Mouse (Mus musculus): ENCODE results near the gene Irak3. TPM values are rescaled to one million over a fixed set of nuclear protein-coding genes. Genes with fewer than 3 reads are reported as not detected.
A peak's percentile ranks its signal among the peaks of the same experiment; 100 is the strongest.

The Irak3 gene
- polyA plus RNA-seq (2015; fragmentation: Nextera tagmentation; extraction: Ambion mirVana): 0.11 and 0.13 TPM in 2 replicates

DNA sequence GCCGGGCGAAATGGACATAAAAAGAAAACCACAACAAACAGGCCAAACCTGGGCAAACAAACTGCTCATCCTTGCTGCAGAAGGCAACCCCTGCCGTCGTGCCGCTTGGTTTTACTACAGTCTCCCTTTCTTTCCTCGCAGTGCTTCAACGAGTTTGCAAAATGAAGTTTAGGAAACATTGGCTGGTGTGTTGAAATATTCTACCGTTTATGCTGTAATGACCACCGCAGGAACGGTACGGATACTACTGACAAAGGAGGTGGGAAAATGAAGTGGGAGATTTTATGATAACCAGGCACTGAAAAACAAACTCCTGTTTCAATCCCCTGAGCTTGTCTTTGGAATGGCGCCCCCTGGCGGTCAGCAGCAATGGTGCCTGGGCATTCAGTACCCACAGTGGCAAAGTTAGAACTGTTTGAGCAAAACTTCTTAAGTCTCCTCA lies at the start of gene Irak3:
TSS of gene Irak3 (minus strand) at position 170 of the 442 bp plus-strand sequence.
- Histone ChIP-seq H3K9ac (peak within 1 kb of the TSS; percentile 63), H3K4me3 (peak within 1 kb of the TSS; percentile 51), H3K4me1 (peaks cover 11% of the 10 kb centered on the region), H3K4me2 (peak within 1 kb of the TSS; percentile 80), H3K27me3 (peaks cover 31% of the 10 kb centered on the region), H3K36me3 (ENCODE audit: poor library complexity, severe bottlenecking) (no peaks in the 10 kb centered on the region), H3K9me3 (replicated peaks) (no peaks in the 10 kb centered on the region), H3K27ac (no peak within 1 kb of the TSS)
- WGBS: 3% methylated on average over 13 of the region's 13 CpGs
- ATAC-seq: 0 out of 2 replicates have a peak, but pooled peaks have one; percentile 43

DNA sequence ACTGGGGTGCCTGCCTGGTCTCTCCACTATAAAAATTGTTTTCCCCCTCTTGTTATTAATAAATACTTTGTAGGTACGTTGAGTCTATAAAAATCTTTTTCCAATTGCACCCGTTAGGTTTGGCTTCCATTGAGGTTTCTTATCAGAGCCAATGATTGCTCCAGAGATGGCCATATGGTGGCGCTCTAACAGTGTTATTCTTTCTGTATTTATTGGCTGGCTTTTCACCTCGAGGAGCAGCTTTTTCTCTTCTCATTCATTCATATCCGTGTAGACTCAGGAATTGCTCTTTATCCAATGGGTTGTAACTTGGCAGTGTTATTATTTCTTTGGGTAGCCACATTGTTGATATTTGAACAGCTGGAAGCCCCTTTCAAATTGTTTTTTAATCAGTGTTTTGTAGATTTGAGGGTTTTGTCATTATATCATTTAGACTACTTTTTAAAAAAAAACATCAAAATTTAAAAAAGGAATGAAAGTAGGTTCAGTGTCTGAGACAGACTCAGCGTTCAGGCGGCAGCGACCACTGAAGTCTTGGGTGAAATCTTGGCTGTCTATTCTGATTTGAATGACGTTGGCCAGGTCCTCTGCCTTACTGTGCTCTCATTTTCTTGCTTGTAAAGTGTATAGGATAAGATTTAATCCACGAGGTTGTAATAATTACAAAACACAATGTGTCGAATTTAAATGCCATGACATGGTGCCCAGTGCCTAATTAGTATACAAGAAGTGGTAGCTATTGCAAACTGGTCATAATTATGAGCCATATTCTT lies 49.2 kb upstream of the Irak3 start:
- no peaks in the 10 kb centered on the region for H3K27me3 ChIP-seq
- H3K36me3 ChIP-seq (ENCODE audit: poor library complexity, severe bottlenecking): no peaks in the 10 kb centered on the region
- 51% methylated on average over 11 of the region's 11 CpGs for WGBS
- H3K4me1 ChIP-seq: 0 out of 2 replicates have a peak, but pooled peaks cover 8% of the 10 kb centered on the region
- H3K9me3 ChIP-seq (replicated peaks): no peaks in the 10 kb centered on the region
- H3K4me2 ChIP-seq: no peak overlapping the region
- H3K9ac ChIP-seq: no peak overlapping the region
- no peak overlapping the region for H3K4me3 ChIP-seq
- ATAC-seq: no peak
- H3K27ac ChIP-seq: no peak overlapping the region

- Histone ChIP-seq H3K4me1 (0 out of 2 replicates have a peak, but pooled peaks cover 8% of the 10 kb centered on the region), H3K4me2 (no peak overlapping the region), H3K36me3 (ENCODE audit: poor library complexity, severe bottlenecking) (no peaks in the 10 kb centered on the region), H3K4me3 (no peak overlapping the region), H3K9me3 (replicated peaks) (no peaks in the 10 kb centered on the region), H3K27ac (no peak overlapping the region), H3K27me3 (no peaks in the 10 kb centered on the region), H3K9ac (no peak overlapping the region)
- WGBS: 49% methylated on average over 9 of the region's 9 CpGs
- no peak for ATAC-seq
Observed at GRCm38 (mm10) chr10:120246994-120247750, 45.2 kb upstream of the Irak3 start.

DNA sequence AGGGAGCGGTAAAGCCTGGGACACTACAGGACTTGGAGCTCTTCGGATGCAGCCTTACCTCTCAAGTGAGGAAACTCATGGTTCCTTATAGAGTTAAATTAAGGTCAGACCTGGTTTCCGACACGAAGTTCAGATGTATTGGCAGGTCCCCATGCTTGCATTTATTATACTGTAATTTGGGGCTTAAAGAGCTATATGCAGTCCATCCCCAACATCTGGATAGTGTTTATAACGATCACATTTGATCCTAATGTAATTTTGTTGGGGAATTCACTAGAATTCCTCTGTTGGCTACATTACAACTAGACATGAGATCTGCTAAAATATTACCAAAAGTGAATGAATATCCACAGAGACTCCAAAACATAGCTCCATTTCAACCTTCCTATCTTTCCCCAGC lies 43.8 kb upstream of the Irak3 start:
- no peak for ATAC-seq
- Histone ChIP-seq H3K27me3 (no peaks in the 10 kb centered on the region), H3K9ac (no peak overlapping the region), H3K4me2 (no peak overlapping the region), H3K36me3 (ENCODE audit: poor library complexity, severe bottlenecking) (no peaks in the 10 kb centered on the region), H3K4me3 (no peak overlapping the region), H3K27ac (no peak overlapping the region), H3K4me1 (0 out of 2 replicates have a peak, but pooled peaks cover 8% of the 10 kb centered on the region), H3K9me3 (replicated peaks) (no peaks in the 10 kb centered on the region)
- 89% methylated on average over 5 of the region's 5 CpGs for WGBS

- H3K27me3 ChIP-seq: no peaks in the 10 kb centered on the region
- no peak overlapping the region for H3K27ac ChIP-seq
- no peak overlapping the region for H3K9ac ChIP-seq
- H3K4me3 ChIP-seq: no peak overlapping the region
- H3K4me1 ChIP-seq: 0 out of 2 replicates have a peak, but pooled peaks cover 8% of the 10 kb centered on the region
- 80% methylated on average over 6 of the region's 6 CpGs for WGBS
- ATAC-seq: no peak
- H3K4me2 ChIP-seq: no peak overlapping the region
- no peaks in the 10 kb centered on the region for H3K36me3 ChIP-seq (ENCODE audit: poor library complexity, severe bottlenecking)
- no peaks in the 10 kb centered on the region for H3K9me3 ChIP-seq (replicated peaks)
Observed at GRCm38 (mm10) chr10:120242421-120242820, 40.5 kb upstream of the Irak3 start.

DNA sequence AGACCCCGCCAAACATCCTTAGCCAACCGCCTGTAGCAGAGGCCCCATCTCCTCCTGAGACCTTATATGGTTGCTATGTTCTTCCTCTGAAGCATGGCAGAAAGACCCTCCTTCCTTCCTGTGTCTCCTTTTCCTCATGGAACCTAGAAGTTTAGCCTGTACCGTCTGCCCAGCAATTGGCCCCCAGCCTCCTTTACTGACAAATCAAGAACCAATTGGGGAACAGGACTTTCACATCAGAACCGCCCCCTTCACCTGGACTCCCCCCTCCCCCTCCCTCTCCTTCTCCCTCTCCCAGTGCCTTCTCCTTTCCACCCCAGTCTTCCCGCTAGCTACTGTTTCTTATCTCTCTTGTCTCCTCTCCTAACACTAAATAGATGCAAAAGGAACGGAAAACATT lies 37.5 kb upstream of the Irak3 start:
- no peaks in the 10 kb centered on the region for H3K4me1 ChIP-seq
- no peak overlapping the region for H3K4me2 ChIP-seq
- no peak overlapping the region for H3K27ac ChIP-seq
- no peak overlapping the region for H3K4me3 ChIP-seq
- H3K27me3 ChIP-seq: no peaks in the 10 kb centered on the region
- no peak overlapping the region for H3K9ac ChIP-seq
- no peaks in the 10 kb centered on the region for H3K36me3 ChIP-seq (ENCODE audit: poor library complexity, severe bottlenecking)
- no peak for ATAC-seq
- WGBS: 73% methylated on average over 6 of the region's 6 CpGs
- no peaks in the 10 kb centered on the region for H3K9me3 ChIP-seq (replicated peaks)

GRCm38 (mm10) chr10:120238241-120238640 lies 36.3 kb upstream of the Irak3 start:
- no peak for ATAC-seq
- H3K4me1 ChIP-seq: no peaks in the 10 kb centered on the region
- no peak overlapping the region for H3K4me2 ChIP-seq
- no peak overlapping the region for H3K4me3 ChIP-seq
- no peak overlapping the region for H3K9ac ChIP-seq
- no peaks in the 10 kb centered on the region for H3K9me3 ChIP-seq (replicated peaks)
- H3K36me3 ChIP-seq (ENCODE audit: poor library complexity, severe bottlenecking): no peaks in the 10 kb centered on the region
- no peak overlapping the region for H3K27ac ChIP-seq
- H3K27me3 ChIP-seq: no peaks in the 10 kb centered on the region
- 81% methylated on average over 8 of the region's 8 CpGs for WGBS

- 84% methylated on average over 9 of the region's 9 CpGs for WGBS
- ATAC-seq: no peak
- Histone ChIP-seq H3K4me3 (no peak overlapping the region), H3K4me1 (no peaks in the 10 kb centered on the region), H3K9me3 (replicated peaks) (no peaks in the 10 kb centered on the region), H3K27me3 (no peaks in the 10 kb centered on the region), H3K27ac (no peak overlapping the region), H3K9ac (no peak overlapping the region), H3K36me3 (ENCODE audit: poor library complexity, severe bottlenecking) (peaks cover 10% of the 10 kb centered on the region; the same call in 1 of the 2 replicates), H3K4me2 (no peak overlapping the region)
Observed at GRCm38 (mm10) chr10:120236855-120237254, 34.9 kb upstream of the Irak3 start.

DNA sequence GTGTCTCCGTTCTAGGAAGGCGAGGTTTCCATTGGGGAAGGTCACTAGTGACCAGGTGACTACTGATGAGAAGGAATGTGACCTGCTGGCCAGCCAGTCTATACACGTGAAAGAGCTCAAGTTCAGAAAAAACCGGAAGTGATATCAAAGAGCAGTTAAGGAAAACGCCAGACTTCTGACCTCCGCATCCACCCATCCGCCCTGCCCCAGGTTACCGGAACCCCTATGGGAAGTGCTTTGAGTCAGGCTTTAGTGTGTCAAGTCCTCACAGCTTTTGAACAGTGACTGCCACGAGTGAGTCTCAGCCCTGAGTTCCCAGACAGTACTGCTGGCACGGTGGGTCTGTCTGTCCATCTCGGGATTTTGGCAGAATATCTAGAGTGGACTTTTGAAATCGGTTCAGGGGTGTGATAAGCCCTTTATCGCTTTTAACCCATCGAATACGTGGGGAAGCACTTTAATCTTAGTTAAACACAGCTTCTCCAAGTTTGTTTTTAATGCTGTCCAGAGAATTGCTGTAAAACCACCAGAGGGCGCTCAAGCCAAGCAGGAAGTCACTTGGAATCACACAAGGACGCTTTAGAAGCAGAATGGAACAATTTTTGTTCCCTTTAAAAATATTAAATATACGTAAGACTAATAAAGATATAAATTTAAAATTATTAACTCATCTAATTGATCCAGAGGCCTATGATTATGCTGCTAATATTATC lies 31.9 kb upstream of the Irak3 start:
- Histone ChIP-seq H3K36me3 (ENCODE audit: poor library complexity, severe bottlenecking) (peaks cover 30% of the 10 kb centered on the region), H3K9me3 (replicated peaks) (no peaks in the 10 kb centered on the region), H3K27me3 (no peaks in the 10 kb centered on the region), H3K4me2 (no peak overlapping the region), H3K27ac (no peak overlapping the region), H3K9ac (no peak overlapping the region), H3K4me3 (no peak overlapping the region), H3K4me1 (peaks cover 2% of the 10 kb centered on the region)
- ATAC-seq: peak; percentile 36; the same call in 1 of the 2 replicates
- WGBS: 37% methylated on average over 18 of the region's 18 CpGs

DNA sequence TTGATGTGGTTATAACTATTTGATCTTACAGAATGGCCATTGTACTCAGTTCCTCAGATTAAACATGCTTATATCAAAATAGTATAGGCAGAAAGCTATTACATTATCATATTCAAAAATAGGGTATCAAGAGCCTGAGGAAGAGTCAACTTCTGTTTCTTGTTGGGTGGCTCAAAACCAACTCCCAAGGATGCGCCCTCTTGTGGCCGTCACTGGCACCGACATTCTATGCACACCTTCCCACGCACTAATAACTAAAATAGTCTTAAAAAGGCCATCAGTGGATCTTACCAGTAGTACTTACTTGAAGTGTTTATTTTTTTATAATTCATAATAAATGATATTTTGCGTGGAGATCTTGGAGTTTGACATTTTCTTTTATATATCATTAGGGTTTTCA lies 29.8 kb upstream of the Irak3 start:
- Histone ChIP-seq H3K4me3 (no peak overlapping the region), H3K9ac (no peak overlapping the region), H3K27me3 (no peaks in the 10 kb centered on the region), H3K36me3 (ENCODE audit: poor library complexity, severe bottlenecking) (peaks cover 35% of the 10 kb centered on the region), H3K4me2 (no peak overlapping the region), H3K9me3 (replicated peaks) (no peaks in the 10 kb centered on the region), H3K27ac (no peak overlapping the region), H3K4me1 (peaks cover 16% of the 10 kb centered on the region)
- WGBS: 32% methylated on average over 5 of the region's 5 CpGs
- no peak for ATAC-seq

GRCm38 (mm10) chr10:120226871-120227661 lies 25.1 kb upstream of the Irak3 start, which contains the start of gene Llph:
Llph (plus strand) TSS chr10:120227070.
- ATAC-seq: peak; percentile 96
- H3K4me3 ChIP-seq: peak within 1 kb of the TSS; percentile 100
- H3K27ac ChIP-seq: peak within 1 kb of the TSS; percentile 19; the same call in 1 of the 2 replicates
- peaks cover 28% of the 10 kb centered on the region for H3K36me3 ChIP-seq (ENCODE audit: poor library complexity, severe bottlenecking)
- under 1% methylated on average over 57 of the region's 57 CpGs for WGBS
- no peaks in the 10 kb centered on the region for H3K27me3 ChIP-seq
- peak within 1 kb of the TSS; percentile 95 for H3K4me2 ChIP-seq
- H3K9ac ChIP-seq: peak within 1 kb of the TSS; percentile 89
- no peaks in the 10 kb centered on the region for H3K9me3 ChIP-seq (replicated peaks)
- peaks cover 16% of the 10 kb centered on the region for H3K4me1 ChIP-seq

All from forebrain, embryonic 13.5 days (tissue).